Mouse (Mus musculus): ENCODE results near the gene Zbtb26. TPM values are rescaled to one million over a fixed set of nuclear protein-coding genes. Genes with fewer than 3 reads are reported as not detected.

Zbtb26 gene
- 12.1 and 12.2 TPM in 2 replicates for polyA plus RNA-seq (2016; fragmentation: Nextera tagmentation; extraction: Ambion mirVana)

- no peaks in the 10 kb centered on the region for H3K27me3 ChIP-seq
- peak within 1 kb of the TSS; percentile 80 for H3K4me2 ChIP-seq (replicated peaks)
- peaks cover 17% of the 10 kb centered on the region for H3K4me1 ChIP-seq
- H3K27ac ChIP-seq: peak within 1 kb of the TSS; percentile 90
- no peaks in the 10 kb centered on the region for H3K9me3 ChIP-seq (replicated peaks)
- under 1% methylated on average over 51 of the region's 51 CpGs for WGBS
- ATAC-seq (ENCODE audit: low FRiP score): peak; percentile 98
- peak within 1 kb of the TSS; percentile 90 for H3K9ac ChIP-seq
- peak within 1 kb of the TSS; percentile 83 for H3K4me3 ChIP-seq
- H3K36me3 ChIP-seq: no peaks in the 10 kb centered on the region
Observed at GRCm38 (mm10) chr2:37442611-37443591, at the start of gene Zbtb26, which contains the start of the genes Zbtb6 and Rabgap1. Gene Zbtb26, minus strand, starts transcription at chr2:37443135. Gene Zbtb6, minus strand, starts transcription at chr2:37443171. Gene Rabgap1, plus strand, starts transcription at chr2:37443279.

- 96% methylated on average over 2 of the region's 2 CpGs for whole genome bisulfite sequencing
- no peaks in the 10 kb centered on the region for H3K9me3 ChIP-seq (replicated peaks)
- no peak overlapping the region for H3K4me3 ChIP-seq
- no peak overlapping the region for H3K4me2 ChIP-seq (replicated peaks)
- H3K4me1 ChIP-seq: no peaks in the 10 kb centered on the region
- H3K36me3 ChIP-seq: peaks cover 50% of the 10 kb centered on the region
- no peak for ATAC-seq (ENCODE audit: low FRiP score)
- H3K27me3 ChIP-seq: no peaks in the 10 kb centered on the region
- H3K9ac ChIP-seq: no peak overlapping the region
- no peak overlapping the region for H3K27ac ChIP-seq
Observed at GRCm38 (mm10) chr2:37488956-37489355, 46.0 kb upstream of the Zbtb26 start.

DNA sequence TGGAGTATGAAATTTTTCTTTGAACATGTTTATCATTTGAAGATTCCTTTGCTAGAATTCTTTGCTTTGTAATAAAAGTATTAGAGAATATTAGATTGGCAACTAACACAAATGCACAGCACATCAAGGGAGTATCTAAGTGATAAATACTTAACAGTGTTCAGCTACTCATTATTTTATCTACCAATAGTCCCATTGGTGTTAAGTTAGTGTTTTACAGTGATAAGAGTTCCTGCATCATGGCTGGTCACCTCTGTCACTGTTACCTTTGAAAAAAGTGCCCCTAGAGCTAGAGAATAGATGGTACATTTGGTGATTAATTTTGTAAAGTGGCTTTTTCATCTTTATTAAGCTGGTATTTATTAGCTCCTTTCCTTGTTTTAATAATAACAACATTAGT lies 43.5 kb upstream of the Zbtb26 start:
- H3K4me2 ChIP-seq (replicated peaks): no peak overlapping the region
- no peaks in the 10 kb centered on the region for H3K4me1 ChIP-seq
- no peak overlapping the region for H3K4me3 ChIP-seq
- no peaks in the 10 kb centered on the region for H3K9me3 ChIP-seq (replicated peaks)
- ATAC-seq (ENCODE audit: low FRiP score): no peak
- H3K36me3 ChIP-seq: peaks cover 42% of the 10 kb centered on the region
- H3K27ac ChIP-seq: no peak overlapping the region
- H3K27me3 ChIP-seq: no peaks in the 10 kb centered on the region
- no peak overlapping the region for H3K9ac ChIP-seq

- no peak overlapping the region for H3K4me3 ChIP-seq
- ATAC-seq (ENCODE audit: low FRiP score): no peak
- no peak overlapping the region for H3K4me2 ChIP-seq (replicated peaks)
- no peak overlapping the region for H3K9ac ChIP-seq
- 87% methylated on average over 1 of the region's 1 CpGs for WGBS
- no peaks in the 10 kb centered on the region for H3K27me3 ChIP-seq
- H3K36me3 ChIP-seq: peaks cover 35% of the 10 kb centered on the region
- H3K27ac ChIP-seq: no peak overlapping the region
- H3K9me3 ChIP-seq (replicated peaks): no peaks in the 10 kb centered on the region
- H3K4me1 ChIP-seq: no peaks in the 10 kb centered on the region
Observed at GRCm38 (mm10) chr2:37485370-37485769, 42.4 kb upstream of the Zbtb26 start.

DNA sequence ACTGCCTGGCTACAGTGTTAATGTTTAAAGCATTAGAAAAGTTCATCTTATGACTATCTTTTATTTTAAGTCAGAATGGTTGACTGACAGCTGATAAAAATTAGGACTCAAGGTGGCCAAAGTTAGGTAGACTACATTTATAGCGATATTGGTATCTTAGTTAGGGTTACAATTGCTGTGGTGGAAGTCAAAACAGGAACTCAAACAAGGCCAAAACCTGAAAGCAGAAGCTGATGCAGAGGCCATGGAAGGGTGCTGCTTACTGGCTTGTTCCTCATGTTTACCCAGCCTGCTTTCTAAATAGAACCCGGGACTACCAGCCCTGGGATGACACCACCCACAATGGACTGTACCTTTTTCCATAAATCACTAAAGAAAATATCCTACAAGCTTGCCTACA lies 41.2 kb upstream of the Zbtb26 start:
- Histone ChIP-seq H3K4me3 (no peak overlapping the region), H3K27ac (no peak overlapping the region), H3K36me3 (peaks cover 25% of the 10 kb centered on the region), H3K27me3 (no peaks in the 10 kb centered on the region), H3K4me2 (replicated peaks) (no peak overlapping the region), H3K9me3 (replicated peaks) (no peaks in the 10 kb centered on the region), H3K4me1 (no peaks in the 10 kb centered on the region), H3K9ac (no peak overlapping the region)
- ATAC-seq (ENCODE audit: low FRiP score): no peak
- WGBS: 92% methylated on average over 2 of the region's 2 CpGs

GRCm38 (mm10) chr2:37480039-37480438 lies 37.1 kb upstream of the Zbtb26 start:
- H3K36me3 ChIP-seq: peaks cover 44% of the 10 kb centered on the region
- H3K4me2 ChIP-seq (replicated peaks): no peak overlapping the region
- 100% methylated on average over 2 of the region's 2 CpGs for WGBS
- no peak for ATAC-seq (ENCODE audit: low FRiP score)
- no peak overlapping the region for H3K9ac ChIP-seq
- no peaks in the 10 kb centered on the region for H3K4me1 ChIP-seq
- H3K4me3 ChIP-seq: no peak overlapping the region
- no peaks in the 10 kb centered on the region for H3K9me3 ChIP-seq (replicated peaks)
- H3K27me3 ChIP-seq: no peaks in the 10 kb centered on the region
- H3K27ac ChIP-seq: no peak overlapping the region

GRCm38 (mm10) chr2:37479559-37479958 lies 36.6 kb upstream of the Zbtb26 start:
- H3K4me2 ChIP-seq (replicated peaks): no peak overlapping the region
- no peak overlapping the region for H3K9ac ChIP-seq
- no peak overlapping the region for H3K27ac ChIP-seq

DNA sequence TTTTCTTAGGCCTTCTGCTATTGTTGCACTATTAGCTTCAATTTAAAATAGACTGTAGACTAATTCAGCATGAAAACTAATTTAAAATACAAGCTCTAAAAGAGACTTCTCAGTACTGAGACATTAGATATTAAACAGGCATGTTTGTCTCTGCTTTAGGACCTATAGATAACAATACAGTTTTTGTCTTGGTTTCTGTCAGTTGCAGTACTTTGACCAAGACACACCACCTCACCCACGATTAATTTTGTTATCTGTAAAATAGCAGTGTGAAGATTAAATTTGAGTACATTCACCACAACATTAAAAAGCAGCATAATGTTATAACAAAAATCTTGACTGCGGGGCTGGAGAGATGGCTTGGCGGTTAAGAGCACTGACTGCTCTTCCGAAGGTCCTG lies 23.3 kb upstream of the Zbtb26 start:
- no peak for ATAC-seq (ENCODE audit: low FRiP score)
- Histone ChIP-seq H3K9ac (no peak overlapping the region), H3K36me3 (peaks cover 14% of the 10 kb centered on the region), H3K4me2 (replicated peaks) (no peak overlapping the region), H3K9me3 (replicated peaks) (no peaks in the 10 kb centered on the region), H3K27ac (no peak overlapping the region), H3K4me3 (no peak overlapping the region), H3K4me1 (no peaks in the 10 kb centered on the region), H3K27me3 (no peaks in the 10 kb centered on the region)
- WGBS: 97% methylated on average over 4 of the region's 4 CpGs

More at GRCm38 (mm10) chr2:37479559-37479958, 36.6 kb upstream of the Zbtb26 start:
- Histone ChIP-seq H3K9me3 (replicated peaks) (no peaks in the 10 kb centered on the region), H3K4me1 (no peaks in the 10 kb centered on the region), H3K4me3 (no peak overlapping the region), H3K27me3 (no peaks in the 10 kb centered on the region), H3K36me3 (peaks cover 46% of the 10 kb centered on the region)
- ATAC-seq (ENCODE audit: low FRiP score): no peak

DNA sequence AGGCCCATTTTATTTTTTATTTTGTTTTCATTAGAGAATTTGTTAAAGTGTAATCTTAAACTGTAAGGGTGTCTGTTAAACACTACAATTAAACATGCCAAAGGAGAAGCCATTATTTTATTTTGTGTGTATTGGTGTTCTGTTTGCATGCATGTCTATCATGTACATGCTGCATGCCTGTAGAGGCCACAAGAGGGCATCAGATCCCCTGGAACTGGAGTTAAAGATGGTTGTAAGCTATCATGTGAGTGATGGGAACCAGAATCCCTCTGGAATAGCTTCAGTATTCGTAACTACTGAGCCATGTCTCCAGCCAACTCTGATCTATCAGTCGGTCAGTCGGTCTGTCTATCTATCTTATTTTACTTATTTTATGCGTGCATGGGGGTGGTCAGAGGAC lies 17.8 kb upstream of the Zbtb26 start:
- no peak for ATAC-seq (ENCODE audit: low FRiP score)
- H3K4me1 ChIP-seq: no peaks in the 10 kb centered on the region
- WGBS: 96% methylated on average over 4 of the region's 4 CpGs
- no peaks in the 10 kb centered on the region for H3K27me3 ChIP-seq
- no peaks in the 10 kb centered on the region for H3K36me3 ChIP-seq
- H3K9me3 ChIP-seq (replicated peaks): no peaks in the 10 kb centered on the region
- H3K4me2 ChIP-seq (replicated peaks): no peak overlapping the region
- H3K9ac ChIP-seq: no peak overlapping the region
- no peak overlapping the region for H3K27ac ChIP-seq
- no peak overlapping the region for H3K4me3 ChIP-seq

- Histone ChIP-seq H3K9ac (peak overlapping the region; percentile 96), H3K4me1 (peaks cover 13% of the 10 kb centered on the region), H3K27ac (peak overlapping the region; percentile 89), H3K4me2 (replicated peaks) (peak overlapping the region; percentile 91), H3K4me3 (peak overlapping the region; percentile 95), H3K27me3 (no peaks in the 10 kb centered on the region), H3K9me3 (replicated peaks) (no peaks in the 10 kb centered on the region), H3K36me3 (no peaks in the 10 kb centered on the region)
- WGBS: 0% methylated on average over 6 of the region's 24 CpGs
- ATAC-seq (ENCODE audit: low FRiP score): peak; percentile 91
Observed at GRCm38 (mm10) chr2:37452376-37452760, 9.4 kb upstream of the Zbtb26 start.

- peak overlapping the region; percentile 96 for H3K9ac ChIP-seq
- WGBS: 11% methylated on average over 31 of the region's 44 CpGs
- peak; percentile 98 for ATAC-seq (ENCODE audit: low FRiP score)
- peaks cover 13% of the 10 kb centered on the region for H3K4me1 ChIP-seq
- H3K4me3 ChIP-seq: peak overlapping the region; percentile 95
- H3K4me2 ChIP-seq (replicated peaks): peak overlapping the region; percentile 91
- no peaks in the 10 kb centered on the region for H3K27me3 ChIP-seq
- no peaks in the 10 kb centered on the region for H3K9me3 ChIP-seq (replicated peaks)
- no peaks in the 10 kb centered on the region for H3K36me3 ChIP-seq
- H3K27ac ChIP-seq: peak overlapping the region; percentile 89
Observed at GRCm38 (mm10) chr2:37451667-37452375, 8.9 kb upstream of the Zbtb26 start.

DNA sequence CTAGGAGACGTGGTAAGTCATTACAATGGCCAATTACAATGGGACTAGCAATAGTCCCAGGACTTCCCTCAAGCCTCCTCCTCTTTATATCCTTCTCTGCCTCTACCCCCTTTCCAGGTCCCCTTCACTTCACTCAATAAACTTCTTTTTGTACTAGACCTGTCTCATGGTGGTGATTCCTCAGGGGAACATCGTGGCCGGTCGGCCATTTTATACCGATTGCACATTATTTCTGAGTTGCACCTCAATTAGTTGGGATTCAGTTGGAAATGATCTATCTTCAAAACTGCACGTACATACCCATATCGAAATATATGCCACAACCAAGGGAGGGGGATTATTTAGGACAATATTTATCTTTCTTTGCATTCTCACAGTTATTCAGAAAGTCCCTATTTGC lies 11.3 kb downstream of the Zbtb26 start:
- Histone ChIP-seq H3K4me1 (peaks cover 11% of the 10 kb centered on the region), H3K4me2 (replicated peaks) (peak overlapping the region; percentile 86), H3K9ac (peak overlapping the region; percentile 76; the same call in 1 of the 2 replicates), H3K36me3 (peaks cover 10% of the 10 kb centered on the region; the same call in 1 of the 2 replicates), H3K4me3 (peak overlapping the region; percentile 60), H3K27me3 (no peaks in the 10 kb centered on the region), H3K27ac (peak overlapping the region; percentile 96), H3K9me3 (replicated peaks) (no peaks in the 10 kb centered on the region)
- ATAC-seq (ENCODE audit: low FRiP score): peak; percentile 30
- 25% methylated on average over 7 of the region's 7 CpGs for WGBS

Measured in hindbrain, embryonic 12.5 days (tissue).